Mouse (Mus musculus) cerebellum, adult 9-11 months (tissue): Measurements from ENCODE around the gene Agbl4.

ENCODE experiments used
- DNase-seq: peaks from one replicate; pipeline ENCODE4 v3.0.0; 2022

The Agbl4 gene

GRCm38 (mm10) chr4:111597249-111597661 lies 1199.8 kb downstream of the Agbl4 start:
- peak; percentile 13 for DNase-seq

- DNase-seq: no peak
These were observed 1200.5 kb downstream of the Agbl4 start for GRCm38 (mm10) chr4:111597986-111598385.

GRCm38 (mm10) chr4:111603194-111603593 lies 1205.7 kb downstream of the Agbl4 start:
- no peak for DNase-seq

- DNase-seq: no peak
These were observed 1210.5 kb downstream of the Agbl4 start for GRCm38 (mm10) chr4:111607826-111608500.

- DNase-seq: no peak
These were observed 1224.4 kb downstream of the Agbl4 start for GRCm38 (mm10) chr4:111621865-111622264.

- no peak for DNase-seq
These were observed 1227.5 kb downstream of the Agbl4 start for GRCm38 (mm10) chr4:111624914-111625313.

- DNase-seq: peak; percentile 26
These were observed 1228.8 kb downstream of the Agbl4 start for GRCm38 (mm10) chr4:111626118-111626830.

GRCm38 (mm10) chr4:111632615-111633014 lies 1235.2 kb downstream of the Agbl4 start:
- DNase-seq: no peak

- no peak for DNase-seq
These were observed 1238.2 kb downstream of the Agbl4 start for GRCm38 (mm10) chr4:111635538-111636124.

GRCm38 (mm10) chr4:111638948-111639708 lies 1241.7 kb downstream of the Agbl4 start:
- no peak for DNase-seq

GRCm38 (mm10) chr4:111645117-111645830 lies 1247.8 kb downstream of the Agbl4 start:
- no peak for DNase-seq

- no peak for DNase-seq
These were observed 1248.3 kb downstream of the Agbl4 start for GRCm38 (mm10) chr4:111645831-111646166.

- DNase-seq: peak; percentile 7
These were observed 1256.0 kb downstream of the Agbl4 start for GRCm38 (mm10) chr4:111653451-111653850.

- DNase-seq: no peak
These were observed 1266.3 kb downstream of the Agbl4 start for GRCm38 (mm10) chr4:111663730-111664129.

GRCm38 (mm10) chr4:111664146-111664545 lies 1266.7 kb downstream of the Agbl4 start:
- DNase-seq: no peak

GRCm38 (mm10) chr4:111666713-111667112 lies 1269.3 kb downstream of the Agbl4 start:
- DNase-seq: no peak

- no peak for DNase-seq
These were observed 1271.9 kb downstream of the Agbl4 start for GRCm38 (mm10) chr4:111669369-111669768.

- DNase-seq: no peak
These were observed 1273.3 kb downstream of the Agbl4 start for GRCm38 (mm10) chr4:111670566-111671421.

- DNase-seq: no peak
These were observed 1274.0 kb downstream of the Agbl4 start for GRCm38 (mm10) chr4:111671440-111671839.

GRCm38 (mm10) chr4:111673904-111674303 lies 1276.4 kb downstream of the Agbl4 start:
- DNase-seq: no peak

GRCm38 (mm10) chr4:111681926-111682325 lies 1284.5 kb downstream of the Agbl4 start:
- no peak for DNase-seq

- DNase-seq: no peak
These were observed 1285.3 kb downstream of the Agbl4 start for GRCm38 (mm10) chr4:111682793-111683192.
